Mouse (Mus musculus) lung, postnatal 0 days (tissue): ENCODE measurements around the gene Cald1.

Source experiments
- CTCF ChIP-seq: IDR thresholded peaks from 2 replicates; pipeline ENCODE4 v1.5.1; 2016; ENCODE audit warnings: antibody characterized with exemption, mild to moderate bottlenecking
- EP300 ChIP-seq: IDR thresholded peaks from 2 replicates; pipeline ENCODE4 v1.6.1; 2016; ENCODE audit warnings: antibody characterized with exemption, mild to moderate bottlenecking, control low read depth

GRCm38 (mm10) chr6:34709289-34709688, 111.0 kb downstream of the Cald1 start:
- no peak for TF ChIP-seq CTCF
- no peak; the same call in 1 of the 2 replicates for TF ChIP-seq EP300
